Mouse (Mus musculus): Measurements from ENCODE around the gene Zcchc3.
A peak's percentile ranks its signal among the peaks of the same experiment; 100 is the strongest.

The Zcchc3 gene

GRCm38 (mm10) chr2:152410971-152411371 is 3.9 kb downstream of the Zcchc3 start:
- no peak for DNase-seq (ENCODE audit: extremely low read depth, low read depth)

GRCm38 (mm10) chr2:152409781-152410180 is 5.0 kb downstream of the Zcchc3 start:
- DNase-seq (ENCODE audit: extremely low read depth, low read depth) = no peak

GRCm38 (mm10) chr2:152406126-152406525 is 8.7 kb downstream of the Zcchc3 start:
- DNase-seq (ENCODE audit: extremely low read depth, low read depth) = peak; percentile 93

- no peak for DNase-seq (ENCODE audit: extremely low read depth, low read depth)
Measured at GRCm38 (mm10) chr2:152399122-152399542, 15.7 kb downstream of the Zcchc3 start.

- peak; percentile 80 for DNase-seq (ENCODE audit: extremely low read depth, low read depth)
Measured at GRCm38 (mm10) chr2:152398691-152399090, 16.1 kb downstream of the Zcchc3 start.

GRCm38 (mm10) chr2:152397680-152398435 is 17.0 kb downstream of the Zcchc3 start, which contains the start of gene Sox12:
TSS of gene Sox12 (minus strand) at chr2:152398063.
- DNase-seq (ENCODE audit: extremely low read depth, low read depth) = peak; percentile 74

- DNase-seq (ENCODE audit: extremely low read depth, low read depth) = no peak
Measured at GRCm38 (mm10) chr2:152397004-152397589, 17.7 kb downstream of the Zcchc3 start.

GRCm38 (mm10) chr2:152396110-152397003 is 18.5 kb downstream of the Zcchc3 start:
- DNase-seq (ENCODE audit: extremely low read depth, low read depth) = peak; percentile 89

GRCm38 (mm10) chr2:152395271-152395920 is 19.4 kb downstream of the Zcchc3 start:
- DNase-seq (ENCODE audit: extremely low read depth, low read depth) = no peak

- DNase-seq (ENCODE audit: extremely low read depth, low read depth) = no peak
Measured at GRCm38 (mm10) chr2:152393225-152394017, 21.4 kb downstream of the Zcchc3 start.

GRCm38 (mm10) chr2:152392786-152393185 is 22.0 kb downstream of the Zcchc3 start:
- DNase-seq (ENCODE audit: extremely low read depth, low read depth) = no peak

GRCm38 (mm10) chr2:152384191-152384590 is 30.6 kb downstream of the Zcchc3 start:
- no peak for DNase-seq (ENCODE audit: extremely low read depth, low read depth)

GRCm38 (mm10) chr2:152376345-152376741 is 38.5 kb downstream of the Zcchc3 start, which contains the start of gene Nrsn2:
TSS of gene Nrsn2 (minus strand) at chr2:152376638.
- DNase-seq (ENCODE audit: extremely low read depth, low read depth) = no peak

- no peak for DNase-seq (ENCODE audit: extremely low read depth, low read depth)
Measured at GRCm38 (mm10) chr2:152375652-152376344, 39.0 kb downstream of the Zcchc3 start.

- DNase-seq (ENCODE audit: extremely low read depth, low read depth) = no peak
Measured at GRCm38 (mm10) chr2:152373547-152373946, 41.3 kb downstream of the Zcchc3 start.

GRCm38 (mm10) chr2:152372661-152373060 is 42.2 kb downstream of the Zcchc3 start:
- DNase-seq (ENCODE audit: extremely low read depth, low read depth) = no peak

- DNase-seq (ENCODE audit: extremely low read depth, low read depth) = peak; percentile 70
Measured at GRCm38 (mm10) chr2:152372104-152372503, 42.7 kb downstream of the Zcchc3 start.

- DNase-seq (ENCODE audit: extremely low read depth, low read depth) = no peak
Measured at GRCm38 (mm10) chr2:152368532-152369140, 46.2 kb downstream of the Zcchc3 start.

- no peak for DNase-seq (ENCODE audit: extremely low read depth, low read depth)
Measured at GRCm38 (mm10) chr2:152367917-152368316, 46.9 kb downstream of the Zcchc3 start.
